Mouse (Mus musculus): ENCODE results near the gene Scnn1g.

The Scnn1g gene

DNA sequence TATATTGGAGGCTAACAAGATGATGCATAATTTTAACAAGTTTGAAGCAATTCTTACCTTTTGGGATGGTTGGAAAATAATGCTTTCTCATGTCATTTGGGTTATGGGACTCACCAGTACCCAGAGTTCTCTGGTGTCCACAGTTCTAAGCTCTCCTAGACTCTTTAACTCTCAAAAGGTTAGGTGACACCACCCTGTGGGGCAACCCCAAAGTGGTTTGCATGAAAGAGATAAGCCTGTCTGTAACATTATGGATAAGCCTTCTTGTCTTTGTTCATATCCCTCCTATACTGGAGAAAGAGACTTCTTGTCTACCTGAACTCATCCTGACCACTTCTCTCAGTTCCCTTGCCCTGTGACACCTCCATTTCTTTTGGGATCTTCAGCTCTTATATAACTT, 45.1 kb downstream of the Scnn1g start:
- no peak for DNase-seq

DNA sequence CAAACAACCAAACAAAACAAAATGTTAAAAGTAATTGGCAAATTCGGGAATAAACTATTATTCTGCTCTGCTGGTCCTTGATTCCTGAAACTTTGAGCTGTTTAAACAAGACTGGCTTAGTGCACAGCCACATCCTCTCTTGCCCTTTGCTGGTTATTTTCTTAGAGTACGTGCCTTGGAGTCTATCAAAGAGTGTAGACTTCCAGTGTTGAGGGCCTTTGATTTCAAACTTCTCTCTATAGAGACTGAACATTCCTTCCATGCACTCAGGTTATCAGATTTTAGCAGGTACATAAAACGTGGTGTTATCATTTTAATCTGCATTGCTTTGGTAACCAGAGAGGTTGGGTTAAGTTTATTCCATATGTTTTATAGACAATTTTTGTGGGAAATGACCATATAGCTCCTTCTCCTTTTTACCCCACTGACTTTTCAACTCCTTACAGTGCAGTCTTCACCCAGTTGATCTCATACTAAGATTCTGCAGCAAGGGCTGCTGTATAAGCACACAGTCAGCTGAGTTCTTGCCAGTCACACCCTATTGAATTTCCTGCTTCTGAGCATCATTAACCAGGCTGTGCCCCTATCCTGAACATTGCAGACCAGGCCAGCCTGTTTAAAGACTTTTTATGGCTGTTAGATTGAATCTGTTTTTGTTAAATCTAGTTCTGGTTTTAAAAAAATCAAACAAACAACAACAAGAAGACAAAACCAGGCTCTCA, 48.1 kb downstream of the Scnn1g start:
- no peak for DNase-seq

DNA sequence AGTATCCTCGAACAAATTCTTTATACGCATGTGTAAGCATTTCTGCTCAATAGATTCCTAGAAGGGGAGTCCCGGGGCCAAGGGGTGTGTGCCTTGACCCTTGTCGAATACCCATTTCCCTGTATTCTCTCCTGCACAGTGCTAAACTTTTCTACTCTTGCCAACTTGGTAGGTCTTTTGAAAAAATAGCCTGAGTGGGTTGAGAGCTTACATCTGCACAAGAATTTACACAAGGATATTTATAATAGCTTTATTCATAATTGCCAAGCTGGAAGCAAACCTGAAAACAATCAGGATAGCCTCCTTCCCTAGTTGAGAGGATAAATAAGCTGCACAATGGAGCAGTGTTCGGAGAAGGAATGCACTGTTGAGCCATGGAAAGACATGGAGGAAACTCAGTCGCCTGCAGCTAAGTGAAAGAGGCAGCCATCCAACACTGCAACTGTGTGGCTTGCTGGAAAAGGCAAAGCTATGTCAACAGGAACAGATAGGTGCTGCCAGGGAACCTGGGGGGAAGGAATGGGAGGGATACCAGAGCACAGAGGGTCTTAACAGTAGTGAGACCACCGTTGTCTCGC, 51.5 kb downstream of the Scnn1g start:
- DNase-seq: peak; percentile 15

DNA sequence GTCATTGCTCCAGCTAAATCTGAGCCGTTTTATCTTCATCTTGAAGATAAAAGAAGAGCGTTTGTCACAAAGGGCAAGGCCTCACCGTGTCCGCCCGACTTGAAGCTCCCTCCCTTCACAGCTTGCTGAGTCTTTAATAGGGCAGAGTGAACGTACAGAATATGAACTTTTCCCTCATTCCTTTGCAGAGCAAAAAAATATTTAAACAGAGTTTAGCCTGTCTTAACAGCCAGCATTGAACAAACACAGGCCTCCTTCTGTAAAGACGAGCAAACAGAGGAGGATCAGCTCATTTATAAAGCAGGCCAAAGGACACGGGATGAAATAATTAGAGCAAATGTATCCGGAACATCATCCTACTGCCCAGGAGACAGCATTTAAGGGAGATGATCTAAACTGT, 63.5 kb downstream of the Scnn1g start:
- DNase-seq: no peak

DNA sequence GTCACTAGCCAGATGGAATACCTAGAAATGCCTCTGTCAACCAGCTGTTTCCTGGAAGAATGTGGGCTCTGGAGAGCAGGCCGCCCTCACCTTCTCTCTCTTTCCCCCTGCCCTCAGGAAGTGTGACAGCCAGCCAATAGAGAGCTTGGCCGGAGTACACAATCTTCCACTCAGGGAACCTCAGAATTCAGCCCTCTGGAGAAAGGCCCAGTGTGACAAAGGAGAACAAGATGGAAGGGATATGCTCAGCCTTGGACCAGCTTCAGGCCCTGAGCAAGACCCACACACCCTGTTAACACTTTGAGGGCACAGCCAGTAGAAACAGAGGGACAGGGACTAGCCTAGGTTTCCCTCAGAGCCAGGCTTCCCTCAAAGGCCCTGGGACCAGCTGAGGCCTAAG, 68.2 kb downstream of the Scnn1g start:
- no peak for DNase-seq

DNA sequence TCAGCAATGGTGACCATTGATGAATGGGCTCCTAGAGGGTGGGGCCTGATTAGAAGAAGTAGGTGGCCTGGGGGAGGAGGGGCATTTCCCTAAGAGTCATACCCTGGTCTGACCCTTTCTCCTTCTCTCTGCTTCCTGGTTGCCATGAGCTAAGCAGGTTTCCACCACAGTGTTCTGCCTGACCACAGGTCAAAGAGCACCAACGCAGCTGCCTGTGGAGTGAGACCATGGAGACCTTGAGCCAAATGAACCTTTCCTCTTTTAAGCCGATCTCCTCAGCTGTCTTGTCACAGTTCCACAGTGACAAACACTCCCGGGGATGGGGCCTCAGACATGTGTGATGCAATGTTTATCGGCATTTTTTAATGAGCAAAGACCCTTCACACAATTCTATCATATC, 68.7 kb downstream of the Scnn1g start:
- DNase-seq: no peak

DNA sequence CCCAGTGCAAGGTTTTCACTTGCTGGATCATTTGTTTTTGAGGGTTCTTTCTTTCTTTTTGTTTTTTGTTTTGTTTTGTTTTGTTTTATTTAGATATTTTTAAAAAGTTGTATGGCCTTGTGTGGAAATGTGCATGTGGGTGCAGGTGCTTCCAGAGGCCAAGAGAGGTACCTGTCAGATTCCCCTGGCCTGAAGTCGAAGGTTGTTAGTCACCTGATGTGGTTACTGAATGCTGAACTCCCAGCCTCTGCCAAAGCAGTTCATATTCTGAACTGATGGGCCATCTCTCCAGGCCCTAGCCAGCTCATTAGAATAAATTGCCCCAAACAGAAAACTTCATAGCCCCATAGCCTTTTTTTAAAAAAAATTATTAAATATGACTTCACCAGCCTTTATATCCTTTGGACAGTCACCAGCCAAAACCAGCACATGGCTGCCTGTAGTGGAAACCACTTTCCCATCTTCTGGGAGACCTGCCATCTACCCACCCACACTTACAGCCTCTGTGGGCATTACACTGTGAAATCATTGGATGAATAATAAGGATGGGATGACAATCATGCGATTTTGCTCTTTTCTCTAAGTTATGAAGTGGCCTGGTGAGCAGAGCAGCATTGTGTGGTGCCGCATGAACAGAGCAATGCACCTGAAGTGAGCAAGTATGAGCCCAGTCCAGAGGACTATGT, 71.7 kb downstream of the Scnn1g start:
- DNase-seq: no peak

DNA sequence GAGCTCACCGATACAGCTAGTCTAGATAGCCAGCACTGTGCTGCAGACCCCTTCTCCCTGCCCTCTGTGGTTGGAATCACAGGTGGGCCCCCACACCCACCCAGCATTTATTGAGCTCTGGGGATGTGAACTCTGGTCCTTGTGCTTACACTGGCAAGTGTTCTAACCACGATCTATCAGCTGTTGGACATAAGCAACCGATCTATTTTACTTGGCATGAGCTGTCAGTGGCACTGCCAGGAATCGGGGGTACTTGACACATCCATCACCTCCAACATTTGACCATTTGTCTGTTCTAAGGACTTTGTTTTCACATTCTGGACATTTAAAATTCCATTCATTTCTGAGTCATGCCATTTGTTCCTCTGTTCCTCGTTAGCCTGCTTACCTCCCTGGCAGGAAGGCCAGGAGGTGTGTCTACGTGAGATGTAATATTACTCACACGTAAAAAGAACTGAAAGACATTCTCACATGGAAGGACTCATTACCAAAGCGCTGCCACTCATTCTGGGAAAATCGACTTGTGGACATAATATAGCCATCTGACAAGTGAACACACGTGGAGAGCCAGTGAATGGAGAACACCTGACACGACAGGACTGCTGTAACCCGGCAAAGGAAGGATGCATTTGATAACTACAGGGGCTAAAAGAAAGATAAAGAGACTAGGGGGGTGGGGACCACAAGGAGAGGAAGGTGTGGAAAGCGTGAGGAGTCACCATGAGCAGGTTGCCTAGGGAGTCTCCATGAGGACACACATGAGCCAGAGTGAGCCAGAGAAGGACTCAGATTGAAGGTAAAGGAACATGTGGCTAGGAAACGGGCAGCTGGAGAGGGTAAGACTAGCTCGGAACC, 73.7 kb downstream of the Scnn1g start:
- no peak for DNase-seq
